Mouse (Mus musculus) Patski (cell line): ENCODE results near the gene Srrm4. TPM values are rescaled to one million over a fixed set of nuclear protein-coding genes. Genes with fewer than 3 reads are reported as not detected.
A peak's percentile ranks its signal among the peaks of the same experiment; 100 is the strongest.
"Not testable (repeated sequence)": the region's sequence is repeated elsewhere in the genome, so short reads cannot be mapped to it uniquely, and the experiment has no call there.

Source experiments
- ATAC-seq: fragments of 100-300 bp; one replicate; pipeline ENCODE4 v1.8.0; 2021
- CTCF ChIA-PET: fragments of 350-600 bp; sonication (Branson Sonifier 250); formaldehyde crosslinking; loops from one replicate; lab custom pipeline; 2022; ENCODE audit warnings: inconsistent platforms; lab: Charles Lee
- POLR2A ChIA-PET: fragments of 350-600 bp; sonication (Branson Sonifier 250); formaldehyde crosslinking; loops from one replicate; lab custom pipeline; 2022; ENCODE audit warnings: antibody characterized with exemption, inconsistent platforms; lab: Charles Lee
- DNase-seq: peaks from one replicate; pipeline ENCODE4 v3.0.0-alpha.2; 2011; ENCODE audit warnings: low read depth, low spot score
- H3K27me3 ChIP-seq: fragments of 371-371 bp; one replicate; pipeline ENCODE4 v1.5.1; 2021
- CTCF ChIP-seq: fragments of 100-300 bp; IDR thresholded peaks from one replicate; pipeline ENCODE4 v1.5.1; 2021
- in situ Hi-C: fragments of 300-500 bp; cut with MboI; formaldehyde crosslinking; loops from 3 replicates; pipeline ENCODE4 v1.11.1; 2018; ENCODE audit warnings: low pct_unique_long_range_greater_than_20kb, mixed read lengths
- polyA plus RNA-seq: library from polyadenylated mRNA; unstranded; gene quantifications from one replicate; pipeline ENCODE4 v1.2.3, GENCODE M21; 2021

Gene Srrm4
- polyA plus RNA-seq, 1 experiment from 2014 or later, result 1.7 TPM

DNA sequence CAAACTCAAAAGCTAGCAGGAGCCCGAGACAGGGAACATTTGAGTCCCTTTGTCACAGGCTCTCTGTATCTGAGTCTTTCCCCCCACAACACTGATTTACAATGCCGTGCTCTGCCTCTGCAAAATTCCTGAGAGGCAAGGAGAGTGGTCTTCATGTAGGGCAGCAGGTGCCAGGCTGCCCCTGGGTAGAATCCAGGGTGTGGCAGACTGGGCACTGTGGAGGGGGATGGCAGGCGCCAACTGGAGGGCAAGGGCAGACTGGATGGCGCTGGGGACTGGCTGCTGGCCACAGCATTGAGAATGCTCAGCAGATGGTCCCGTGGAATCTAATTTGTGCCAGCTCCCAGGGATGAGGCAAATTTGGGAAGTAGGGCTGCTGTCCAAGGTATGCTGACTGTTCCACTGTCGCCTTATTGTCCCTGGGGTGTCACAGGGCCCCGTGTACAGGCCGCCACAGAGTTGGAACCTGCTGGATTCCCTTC lies 148.1 kb downstream of the Srrm4 start:
- no peak for DNase-seq
- POLR2A ChIA-PET, result no interaction called here
- in situ Hi-C loops, result loop anchor here (25.0 kb wide), 1 partner anchor 844 kb away; the partner anchor contains the start of gene Pebp1
- ATAC-seq, result no peak
- TF ChIP-seq CTCF, result no peak
- no peaks in the 10 kb centered on the region for H3K27me3 ChIP-seq
- CTCF ChIA-PET, result interaction anchor here (1.8 kb wide), 1 partner anchor 18 kb away, joined by 5 read pairs; no protein-coding TSS in a partner anchor

DNA sequence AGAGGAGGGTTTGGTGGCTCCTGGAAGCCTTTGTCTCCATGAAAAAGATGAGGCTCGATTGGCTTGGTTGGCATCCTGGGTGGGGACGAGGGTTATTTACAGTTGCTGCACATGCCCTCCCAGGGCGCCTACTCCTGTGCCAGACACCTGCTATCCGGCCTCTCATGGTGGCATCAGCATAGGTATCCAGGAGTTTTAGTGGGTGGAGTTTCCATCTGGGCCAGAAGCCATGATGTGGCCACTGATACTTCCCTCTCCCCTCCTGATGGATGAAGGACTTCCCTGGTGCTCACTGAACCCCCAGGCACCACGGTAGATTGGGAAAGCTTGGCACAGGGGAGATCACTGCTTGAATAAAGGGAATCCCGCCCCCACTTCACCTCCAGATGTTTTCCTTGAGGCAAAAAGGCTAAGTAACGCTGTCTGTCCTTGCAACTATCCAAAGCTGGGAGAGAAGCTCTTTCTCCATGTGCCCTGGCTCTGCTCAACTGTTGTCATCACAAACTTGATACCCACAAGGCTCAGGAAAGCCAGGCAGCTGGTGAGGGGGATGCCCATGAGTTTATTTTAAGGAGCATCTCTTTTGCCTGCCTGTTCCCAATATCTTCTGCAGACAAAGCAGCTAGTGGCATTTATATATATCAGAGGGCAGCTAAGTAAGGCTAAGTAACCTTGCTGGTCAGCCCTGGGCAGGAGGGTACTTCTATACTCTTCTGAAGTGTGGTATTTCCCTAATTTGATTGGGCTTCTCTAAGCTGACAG lies 148.7 kb downstream of the Srrm4 start:
- ChIA-PET CTCF (interaction anchor here (1.8 kb wide), 1 partner anchor 18 kb away, joined by 5 read pairs; no protein-coding TSS in a partner anchor), POLR2A (interaction anchor here (1.4 kb wide), 1 partner anchor 8 kb away, joined by 3 read pairs; no protein-coding TSS in a partner anchor)
- DNase-seq (no peak), ATAC-seq (no peak)
- in situ Hi-C loops, result loop anchor here (25.0 kb wide), 1 partner anchor 844 kb away; the partner anchor contains the start of gene Pebp1
- no peaks in the 10 kb centered on the region for H3K27me3 ChIP-seq
- TF ChIP-seq CTCF, result no peak

DNA sequence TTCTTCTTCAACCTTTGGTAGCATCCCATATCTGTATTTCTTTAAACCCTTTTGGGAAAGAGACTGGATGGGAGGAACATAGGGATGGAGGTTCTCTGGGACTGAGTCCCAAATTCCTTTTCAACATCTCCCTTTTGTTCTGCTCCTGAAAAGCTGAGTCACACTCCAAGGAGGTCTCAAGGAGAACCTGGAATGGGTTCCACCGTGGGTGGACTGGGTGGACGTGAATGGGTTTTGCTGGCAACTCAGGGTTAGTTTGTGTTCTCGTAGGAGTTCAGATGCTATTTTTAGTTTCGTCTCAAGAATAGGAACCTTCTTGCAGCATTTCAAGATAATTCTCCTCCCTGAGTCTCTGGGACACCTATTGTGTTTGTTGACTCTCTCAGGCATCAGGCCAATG lies 151.4 kb downstream of the Srrm4 start:
- POLR2A ChIA-PET, result no interaction called here
- no peak for TF ChIP-seq CTCF
- no peaks in the 10 kb centered on the region for H3K27me3 ChIP-seq
- CTCF ChIA-PET, result no interaction called here
- in situ Hi-C loops, result loop anchor here (25.0 kb wide), 1 partner anchor 847 kb away; the partner anchor contains the start of gene Pebp1
- DNase-seq (no peak), ATAC-seq (no peak)

DNA sequence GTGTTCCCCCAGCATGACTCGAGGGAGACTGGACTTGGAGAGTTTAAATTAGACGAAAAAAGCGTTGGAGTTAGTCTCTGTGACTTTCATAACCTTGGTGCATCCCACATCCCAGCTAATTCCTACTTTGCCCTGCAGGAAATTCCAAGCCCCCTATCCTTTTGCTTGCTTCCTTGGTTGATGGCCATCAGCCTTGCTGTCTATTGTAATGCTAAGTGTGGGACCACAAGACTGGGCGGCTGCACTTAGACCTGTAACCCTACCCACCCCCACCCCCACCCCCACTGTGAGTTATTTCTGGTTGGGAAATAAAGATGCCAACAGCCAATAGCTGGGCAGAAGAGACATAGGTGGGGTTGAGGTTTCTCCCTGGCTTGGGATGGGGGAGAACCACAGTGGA lies 153.3 kb downstream of the Srrm4 start:
- POLR2A ChIA-PET, result no interaction called here
- in situ Hi-C loops, result loop anchor here (25.0 kb wide), 1 partner anchor 849 kb away; the partner anchor contains the start of gene Pebp1
- H3K27me3 ChIP-seq, result no peaks in the 10 kb centered on the region
- no peak for TF ChIP-seq CTCF
- CTCF ChIA-PET, result no interaction called here
- ATAC-seq (no peak), DNase-seq (no peak)

DNA sequence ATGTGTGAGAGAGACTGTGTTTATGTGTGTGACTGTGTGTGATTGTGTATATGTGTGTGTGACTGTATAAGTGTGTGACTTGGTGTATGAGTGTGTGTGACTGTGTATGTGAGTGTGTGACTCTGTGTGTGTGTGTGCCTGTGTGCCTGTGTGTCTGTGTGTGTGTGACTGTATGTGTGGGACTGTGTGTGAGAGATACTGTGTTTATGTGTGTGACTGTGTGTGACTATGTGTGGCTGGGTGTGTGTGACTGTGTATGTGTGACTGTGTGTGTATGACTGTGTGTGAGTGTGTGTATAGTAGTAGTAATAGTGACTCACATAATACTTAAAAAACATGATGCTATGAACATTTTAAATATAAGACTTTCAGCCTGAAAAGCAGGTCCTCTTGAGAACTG lies 155.5 kb downstream of the Srrm4 start:
- DNase-seq (no peak), ATAC-seq (no peak)
- ChIA-PET CTCF (no interaction called here), POLR2A (no interaction called here)
- H3K27me3 ChIP-seq, result no peaks in the 10 kb centered on the region
- in situ Hi-C loops, result loop anchor here (25.0 kb wide), 1 partner anchor 851 kb away; the partner anchor contains the start of gene Pebp1
- no peak for TF ChIP-seq CTCF

DNA sequence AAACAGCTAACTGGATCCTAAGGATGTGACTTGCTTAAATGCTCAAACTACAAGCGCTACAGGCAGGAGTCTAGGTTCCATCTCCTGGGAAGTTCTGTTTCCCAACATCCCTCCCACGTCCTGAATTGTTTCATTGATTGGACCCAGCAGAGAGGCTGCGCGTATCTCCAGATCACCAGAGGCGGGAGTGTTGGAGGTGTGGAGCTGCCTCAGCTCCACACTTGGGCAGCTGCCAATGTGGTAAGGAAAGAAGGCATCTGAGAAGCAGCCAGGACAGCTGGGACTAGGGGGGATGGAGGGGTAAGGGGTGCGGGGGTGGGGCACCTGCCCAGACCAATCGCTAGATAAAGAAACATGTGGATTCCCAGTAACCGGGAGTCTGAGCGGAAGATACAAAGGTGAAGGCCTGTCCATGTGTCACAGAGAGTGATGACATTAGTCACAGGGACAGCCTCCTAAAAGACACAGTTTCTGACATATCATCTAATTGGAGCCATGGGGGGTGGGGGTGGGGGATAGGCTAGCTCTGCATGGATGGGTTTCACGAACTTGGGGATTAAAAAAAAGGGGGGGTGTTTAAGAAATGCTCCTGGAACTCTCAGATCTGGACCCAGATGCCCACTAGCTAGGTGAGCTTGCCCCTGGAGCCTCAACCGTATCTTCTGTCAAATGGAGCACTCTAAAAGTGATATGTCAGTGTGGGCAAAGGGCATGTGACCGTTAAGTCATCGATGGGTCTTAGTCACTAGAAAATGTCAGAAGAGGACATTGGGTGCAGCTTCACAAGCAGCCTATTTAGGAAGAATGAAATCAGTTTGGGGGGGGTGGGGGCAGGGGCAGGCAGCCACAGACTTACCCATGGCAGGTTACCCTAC lies 156.4 kb downstream of the Srrm4 start:
- in situ Hi-C loops, result loop anchor here (25.0 kb wide), 1 partner anchor 852 kb away; the partner anchor contains the start of gene Pebp1
- ATAC-seq (no peak), DNase-seq (no peak)
- no peak for TF ChIP-seq CTCF
- CTCF ChIA-PET, result no interaction called here
- H3K27me3 ChIP-seq, result no peaks in the 10 kb centered on the region
- POLR2A ChIA-PET, result no interaction called here

DNA sequence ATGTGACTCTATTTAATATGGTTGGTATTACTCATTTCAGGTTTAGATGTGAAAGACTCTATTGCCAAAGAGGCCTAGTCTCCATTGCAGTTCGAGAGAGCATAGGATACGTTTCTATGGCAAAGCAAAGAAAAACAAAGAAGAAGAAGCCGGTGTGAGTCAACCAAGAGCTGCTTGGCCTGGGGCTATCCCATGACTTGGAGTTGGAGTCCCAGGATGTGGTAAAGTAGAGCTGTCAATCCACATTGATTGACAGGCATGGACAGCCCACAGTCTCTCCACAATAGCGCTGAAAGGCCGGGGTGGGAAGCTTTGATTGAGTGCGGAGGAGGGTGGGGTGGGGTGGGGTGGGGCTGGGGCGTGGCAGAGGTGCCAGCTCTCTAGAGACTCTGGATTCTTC lies 158.7 kb downstream of the Srrm4 start:
- DNase-seq, result no peak
- CTCF ChIA-PET, result no interaction called here
- POLR2A ChIA-PET, result interaction anchor here (1.8 kb wide), 1 partner anchor 10 kb away, joined by 5 read pairs; the partner anchor contains the start of gene Hspb8
- TF ChIP-seq CTCF, result no peak
- in situ Hi-C loops, result loop anchor here (25.0 kb wide), 1 partner anchor 854 kb away; the partner anchor contains the start of gene Pebp1
- ATAC-seq, result peak; percentile 40
- H3K27me3 ChIP-seq, result no peaks in the 10 kb centered on the region

DNA sequence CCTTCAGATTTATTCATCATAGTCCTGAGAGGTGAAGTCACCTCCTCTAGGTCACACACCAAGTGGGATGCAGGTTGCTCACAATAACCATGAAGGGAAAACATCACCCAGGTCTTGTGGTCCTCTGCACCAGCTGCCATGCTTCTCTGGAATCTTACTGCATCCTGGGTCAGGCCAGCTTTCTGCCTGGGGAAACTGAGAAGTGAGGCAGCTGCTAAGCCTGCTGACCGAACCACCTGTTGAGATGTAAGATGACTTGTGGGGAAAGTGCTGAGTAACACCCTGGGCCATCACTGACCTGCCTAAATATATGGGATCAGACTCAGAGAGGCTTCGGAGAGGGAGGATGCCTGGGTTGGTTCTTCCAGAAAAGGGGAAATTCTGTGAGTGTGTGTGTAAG lies 164.9 kb downstream of the Srrm4 start:
- in situ Hi-C loops, result loop anchor here (25.0 kb wide), 1 partner anchor 861 kb away; the partner anchor contains the start of gene Pebp1
- ChIA-PET CTCF (no interaction called here), POLR2A (no interaction called here)
- H3K27me3 ChIP-seq, result no peaks in the 10 kb centered on the region
- no peak for DNase-seq
- ATAC-seq, result no peak
- TF ChIP-seq CTCF, result no peak

DNA sequence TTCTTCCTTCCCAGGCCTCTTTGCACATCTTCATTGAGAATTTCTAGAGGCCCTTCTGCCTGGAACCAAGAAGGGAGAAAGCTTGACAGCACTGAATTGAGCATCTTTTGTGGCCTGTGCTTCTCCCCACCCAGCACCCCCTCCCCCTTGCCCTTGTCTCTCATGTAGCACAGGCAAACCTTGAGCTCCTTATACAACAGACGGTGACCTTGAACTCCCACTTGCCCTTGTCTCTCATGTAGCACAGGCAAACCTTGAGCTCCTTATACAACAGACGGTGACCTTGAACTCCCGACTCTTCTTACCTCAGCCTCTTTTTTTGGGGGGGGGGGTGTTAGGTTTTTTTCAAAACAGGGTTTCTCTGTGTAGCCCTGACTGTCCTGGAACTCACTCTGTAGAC lies 165.9 kb downstream of the Srrm4 start:
- not testable (repeated sequence) for DNase-seq, H3K27me3 ChIP-seq, ATAC-seq
- ChIA-PET CTCF (interaction anchor here (1.5 kb wide), 1 partner anchor 18 kb away, joined by 5 read pairs; no protein-coding TSS in a partner anchor), POLR2A (interaction anchor here (0.7 kb wide), 1 partner anchor 1831 kb away, joined by 4 read pairs; no protein-coding TSS in a partner anchor)
- in situ Hi-C loops, result loop anchor here (25.0 kb wide), 1 partner anchor 862 kb away; the partner anchor contains the start of gene Pebp1

DNA sequence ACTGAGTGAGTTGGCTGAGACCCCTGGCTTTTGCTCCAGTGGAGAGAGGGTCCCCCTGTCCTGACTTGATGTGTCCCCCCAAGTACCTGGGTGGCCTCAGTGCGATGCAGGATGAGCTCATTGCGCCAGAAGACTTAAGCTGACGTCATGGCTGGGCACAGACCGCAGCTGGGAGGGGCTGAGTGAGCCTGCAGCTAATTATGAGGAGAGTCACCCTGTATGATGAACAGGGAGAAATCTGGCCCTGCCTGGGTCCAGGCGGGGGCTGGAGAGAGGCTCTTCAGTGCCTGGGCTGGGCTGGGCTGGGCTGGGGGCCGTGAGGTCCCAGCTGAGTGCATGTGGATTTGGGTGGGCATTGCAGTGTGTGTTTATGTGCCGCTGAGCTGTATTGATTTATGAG lies 166.3 kb downstream of the Srrm4 start:
- no peak for DNase-seq
- no peaks in the 10 kb centered on the region for H3K27me3 ChIP-seq
- ATAC-seq, result no peak
- ChIA-PET POLR2A (interaction anchor here (0.7 kb wide), 1 partner anchor 1831 kb away, joined by 4 read pairs; no protein-coding TSS in a partner anchor), CTCF (interaction anchor here (1.5 kb wide), 1 partner anchor 19 kb away, joined by 5 read pairs; no protein-coding TSS in a partner anchor)
- in situ Hi-C loops, result loop anchor here (25.0 kb wide), 1 partner anchor 862 kb away; the partner anchor contains the start of gene Pebp1
- TF ChIP-seq CTCF, result no peak
